Mouse (Mus musculus): ENCODE measurements around the gene Bbs9.

- TF ChIP-seq CTCF (IDR thresholded peaks at IDR 0.05; ENCODE audit: low read depth, low read length) (no peak), POLR2A (IDR thresholded peaks at IDR 0.05; ENCODE audit: insufficient read depth, low read length) (no peak), EP300 (IDR thresholded peaks at IDR 0.05; ENCODE audit: insufficient read depth, low read depth, low read length) (no peak)
Observed at GRCm38 (mm10) chr9:22905434-22905833, 429.9 kb downstream of the Bbs9 start.

Measured in ES-Bruce4 (cell line).